Mouse (Mus musculus) ES-Bruce4 (cell line): ENCODE measurements around the gene Phyh. TPM values are rescaled to one million over a fixed set of nuclear protein-coding genes. Genes with fewer than 3 reads are reported as not detected.

Experiments
- H3K27ac ChIP-seq: 2 replicates; pipeline ENCODE4 v1.5.1; 2012; ENCODE audit warnings: low read length, inconsistent platforms; ENCODE audit not compliant: insufficient read depth
- H3K27me3 ChIP-seq: 2 replicates; pipeline ENCODE4 v1.6.1; 2012; ENCODE audit warnings: mild to moderate bottlenecking, low read length, inconsistent platforms; ENCODE audit not compliant: control insufficient read depth, poor library complexity, insufficient read depth, severe bottlenecking
- H3K36me3 ChIP-seq: 2 replicates; pipeline ENCODE4 v1.6.1; 2012; ENCODE audit warnings: inconsistent platforms, mild to moderate bottlenecking, low read length, moderate library complexity; ENCODE audit not compliant: control insufficient read depth, poor library complexity, insufficient read depth, severe bottlenecking
- H3K4me1 ChIP-seq: one replicate; pipeline ENCODE4 v1.8.1; 2011; ENCODE audit warnings: low read length; ENCODE audit not compliant: control insufficient read depth, insufficient read depth
- H3K4me3 ChIP-seq: 2 replicates; pipeline ENCODE4 v1.5.1; 2011; ENCODE audit warnings: low read depth, mild to moderate bottlenecking, low read length
- H3K9ac ChIP-seq: 2 replicates; pipeline ENCODE4 v1.6.1; 2012; ENCODE audit warnings: low read depth, mild to moderate bottlenecking, inconsistent platforms; ENCODE audit not compliant: poor library complexity, severe bottlenecking
- H3K9me3 ChIP-seq: replicated peaks from 2 replicates; pipeline ENCODE4 v1.6.1; 2012; ENCODE audit warnings: mild to moderate bottlenecking, low read length, inconsistent platforms; ENCODE audit not compliant: control insufficient read depth, poor library complexity, insufficient read depth, severe bottlenecking
- CTCF ChIP-seq: IDR thresholded peaks from one replicate; pipeline ENCODE4 v1.8.1; 2011; ENCODE audit warnings: low read depth, low read length
- EP300 ChIP-seq: IDR thresholded peaks from 2 replicates; pipeline ENCODE4 v1.6.1; 2011; ENCODE audit warnings: low read depth, low read length; ENCODE audit not compliant: insufficient read depth
- POLR2A ChIP-seq: IDR thresholded peaks from one replicate; pipeline ENCODE4 v1.8.1; 2011; ENCODE audit warnings: low read length; ENCODE audit not compliant: insufficient read depth
- polyA plus RNA-seq: library from polyadenylated mRNA; stranded (reverse); fragments of >200 nt; gene quantifications from 2 replicates; pipeline ENCODE4 v1.2.4, GENCODE M21; 2011; ENCODE audit warnings: low read depth; ENCODE audit not compliant: missing spikeins, insufficient read depth, insufficient read length

Phyh gene
- polyA plus RNA-seq, 1 experiment, result 54.2 TPM

DNA sequence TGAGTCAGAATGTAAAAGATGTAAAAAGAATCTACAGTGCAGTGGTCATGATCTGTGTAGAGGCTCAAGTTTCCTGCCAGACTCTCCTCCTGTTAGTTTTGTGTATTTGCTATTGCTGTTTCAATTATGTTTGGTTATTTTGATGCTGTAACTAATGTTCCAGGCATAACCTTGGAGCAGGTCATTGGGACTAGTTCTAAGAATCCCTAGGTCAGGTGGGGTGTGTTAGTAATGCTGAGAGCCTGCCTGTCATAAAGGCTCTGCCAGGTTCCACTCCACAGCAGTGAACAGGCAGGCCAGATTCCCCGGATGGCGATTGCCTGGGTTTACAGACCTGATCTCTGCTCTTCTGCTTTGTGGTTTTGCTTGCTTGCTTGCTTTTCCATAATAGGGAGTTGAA, 23.2 kb upstream of the Phyh start:
- H3K36me3 ChIP-seq, result peaks cover 47% of the 10 kb centered on the region
- H3K4me3 ChIP-seq, result no peak overlapping the region
- H3K4me1 ChIP-seq, result no peaks in the 10 kb centered on the region
- H3K9me3 ChIP-seq, result no peaks in the 10 kb centered on the region
- no peak overlapping the region for H3K27ac ChIP-seq
- H3K9ac ChIP-seq, result no peak overlapping the region
- TF ChIP-seq CTCF, result no peak
- no peak for TF ChIP-seq POLR2A
- TF ChIP-seq EP300, result no peak
- H3K27me3 ChIP-seq, result no peaks in the 10 kb centered on the region

DNA sequence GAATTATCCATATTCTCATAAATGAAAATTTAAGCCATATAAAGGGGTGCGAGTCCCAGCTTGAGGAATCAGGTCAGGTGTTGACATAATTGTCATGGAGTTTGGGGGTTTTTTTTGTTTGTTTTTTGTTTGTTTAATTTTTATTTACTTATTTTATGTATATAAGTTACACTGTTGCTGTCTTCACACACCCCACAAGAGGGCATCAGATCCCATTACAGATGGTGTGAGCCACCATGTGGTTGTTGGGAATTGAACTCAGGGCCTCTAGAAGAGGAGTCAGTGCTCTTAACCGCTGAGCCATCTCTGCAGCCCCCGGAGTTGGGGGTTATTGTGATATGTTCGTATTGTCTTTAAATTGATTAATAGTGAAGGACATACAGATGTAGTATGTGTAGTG, 21.8 kb upstream of the Phyh start:
- H3K9me3 ChIP-seq, result no peaks in the 10 kb centered on the region
- H3K27ac ChIP-seq, result no peak overlapping the region
- H3K4me3 ChIP-seq, result no peak overlapping the region
- H3K9ac ChIP-seq, result no peak overlapping the region
- H3K36me3 ChIP-seq, result peaks cover 46% of the 10 kb centered on the region
- no peaks in the 10 kb centered on the region for H3K27me3 ChIP-seq
- H3K4me1 ChIP-seq, result no peaks in the 10 kb centered on the region
- no peak for TF ChIP-seq POLR2A
- TF ChIP-seq EP300, result no peak
- no peak for TF ChIP-seq CTCF

DNA sequence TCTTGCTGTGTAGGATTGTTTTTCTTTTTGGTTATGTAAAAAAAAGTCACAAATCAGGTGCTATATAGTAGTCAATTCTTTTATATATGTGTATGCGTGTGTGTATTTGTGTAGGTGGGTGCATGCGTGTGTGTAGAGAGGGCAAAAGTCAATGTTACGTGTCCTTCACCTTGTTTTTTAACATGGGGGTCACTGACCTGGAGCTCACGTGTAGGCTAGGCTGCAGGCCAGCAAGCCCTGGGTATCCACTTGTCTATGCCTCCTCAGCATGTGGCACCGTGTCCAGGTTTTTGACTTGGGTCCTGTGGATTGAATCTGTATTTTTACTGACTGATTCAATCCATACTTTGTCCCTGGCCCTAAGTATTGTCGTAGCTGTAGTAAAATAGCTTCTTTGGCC, 18.2 kb upstream of the Phyh start:
- no peak for TF ChIP-seq POLR2A
- TF ChIP-seq EP300, result no peak
- TF ChIP-seq CTCF, result no peak
- no peak overlapping the region for H3K27ac ChIP-seq
- H3K9me3 ChIP-seq, result no peaks in the 10 kb centered on the region
- peaks cover 42% of the 10 kb centered on the region for H3K36me3 ChIP-seq
- H3K4me1 ChIP-seq, result no peaks in the 10 kb centered on the region
- no peak overlapping the region for H3K4me3 ChIP-seq
- no peak overlapping the region for H3K9ac ChIP-seq
- H3K27me3 ChIP-seq, result no peaks in the 10 kb centered on the region

GRCm38 (mm10) chr2:4902346-4902745, 16.5 kb upstream of the Phyh start:
- TF ChIP-seq CTCF (no peak), EP300 (no peak), POLR2A (no peak)
- no peaks in the 10 kb centered on the region for H3K27me3 ChIP-seq
- H3K4me1 ChIP-seq, result no peaks in the 10 kb centered on the region
- no peak overlapping the region for H3K9ac ChIP-seq
- no peak overlapping the region for H3K27ac ChIP-seq
- H3K9me3 ChIP-seq, result no peaks in the 10 kb centered on the region
- H3K36me3 ChIP-seq, result peaks cover 48% of the 10 kb centered on the region
- no peak overlapping the region for H3K4me3 ChIP-seq

GRCm38 (mm10) chr2:4907120-4907519, 11.7 kb upstream of the Phyh start:
- no peaks in the 10 kb centered on the region for H3K4me1 ChIP-seq
- TF ChIP-seq EP300 (no peak), POLR2A (no peak), CTCF (no peak)
- H3K36me3 ChIP-seq, result peaks cover 33% of the 10 kb centered on the region
- no peak overlapping the region for H3K4me3 ChIP-seq
- H3K9me3 ChIP-seq, result no peaks in the 10 kb centered on the region
- H3K27ac ChIP-seq, result no peak overlapping the region
- no peak overlapping the region for H3K9ac ChIP-seq
- no peaks in the 10 kb centered on the region for H3K27me3 ChIP-seq

DNA sequence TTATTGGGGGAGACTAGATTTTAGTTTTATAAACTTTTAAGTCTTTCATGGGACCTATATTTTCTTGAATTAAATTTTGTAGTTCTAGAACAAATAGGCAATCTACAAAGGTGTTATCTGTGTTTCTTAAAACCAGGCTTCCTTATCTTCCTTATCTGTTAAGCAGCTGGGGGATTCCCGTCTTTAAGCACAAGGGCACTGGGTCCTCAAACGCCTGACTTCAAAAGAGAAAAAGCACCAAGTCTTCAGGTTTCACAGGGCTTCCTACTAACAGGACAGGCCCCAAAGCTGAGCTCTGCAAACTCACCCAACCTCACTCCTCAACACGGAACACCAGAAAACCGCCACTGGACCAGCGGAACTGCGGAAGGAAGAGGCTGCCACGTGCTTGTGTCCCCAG, 10.9 kb upstream of the Phyh start:
- Histone ChIP-seq H3K4me1 (no peaks in the 10 kb centered on the region), H3K9me3 (peaks cover 5% of the 10 kb centered on the region; the same call in 1 of the 2 replicates), H3K27ac (no peak overlapping the region), H3K27me3 (no peaks in the 10 kb centered on the region), H3K4me3 (no peak overlapping the region), H3K36me3 (peaks cover 29% of the 10 kb centered on the region), H3K9ac (no peak overlapping the region)
- TF ChIP-seq POLR2A (no peak), CTCF (no peak), EP300 (no peak)
